Mouse (Mus musculus) forebrain, embryonic 12.5 days (tissue): ENCODE results near the gene Snap25. TPM values are rescaled to one million over a fixed set of nuclear protein-coding genes. Genes with fewer than 3 reads are reported as not detected.

ENCODE experiments used
- ATAC-seq: fragments of 200-750 bp; cut with Nextera tagmentation; 2 replicates; pipeline ENCODE4 v1.8.0; 2017; ENCODE audit warnings: moderate TSS enrichment; ENCODE audit not compliant: low FRiP score
- H3K27ac ChIP-seq: fragments of 300-500 bp; sonication (generic); 2 replicates; pipeline ENCODE4 v1.5.1; 2016; ENCODE audit warnings: mild to moderate bottlenecking
- H3K27me3 ChIP-seq: fragments of 300-500 bp; sonication (generic); 2 replicates; pipeline ENCODE4 v1.6.1; 2016; ENCODE audit warnings: mild to moderate bottlenecking
- H3K36me3 ChIP-seq: fragments of 300-500 bp; sonication (generic); replicated peaks from 2 replicates; pipeline ENCODE4 v1.6.1; 2016; ENCODE audit warnings: mild to moderate bottlenecking
- H3K4me1 ChIP-seq: fragments of 300-500 bp; sonication (generic); 2 replicates; pipeline ENCODE4 v1.6.1; 2016
- H3K4me2 ChIP-seq: fragments of 300-500 bp; sonication (generic); 2 replicates; pipeline ENCODE4 v1.6.1; 2016; ENCODE audit warnings: mild to moderate bottlenecking, moderate library complexity
- H3K4me3 ChIP-seq: fragments of 300-500 bp; sonication (generic); replicated peaks from 2 replicates; pipeline ENCODE4 v1.5.1; 2016; ENCODE audit warnings: mild to moderate bottlenecking
- H3K9ac ChIP-seq: fragments of 300-500 bp; sonication (generic); 2 replicates; pipeline ENCODE4 v1.6.1; 2016; ENCODE audit warnings: mild to moderate bottlenecking
- H3K9me3 ChIP-seq: fragments of 300-500 bp; sonication (generic); 2 replicates; pipeline ENCODE4 v1.6.1; 2016
- WGBS: fragments of 180-500 bp; shearing (Covaris S2); methylation state at CpG from one replicate; pipeline ENCODE4 v1.1.7; 2016; 5-methylcytosine and 5-hydroxymethylcytosine counted together
- polyA plus RNA-seq: library from polyadenylated mRNA; unstranded; fragments of >200 nt; fragmentation: Nextera tagmentation; extraction: Ambion mirVana; gene quantifications from 2 replicates; pipeline ENCODE4 v1.2.1, GENCODE M21; 2016

Snap25 gene
- polyA plus RNA-seq, 1 experiment from 2014 or later: 32.0 TPM

DNA sequence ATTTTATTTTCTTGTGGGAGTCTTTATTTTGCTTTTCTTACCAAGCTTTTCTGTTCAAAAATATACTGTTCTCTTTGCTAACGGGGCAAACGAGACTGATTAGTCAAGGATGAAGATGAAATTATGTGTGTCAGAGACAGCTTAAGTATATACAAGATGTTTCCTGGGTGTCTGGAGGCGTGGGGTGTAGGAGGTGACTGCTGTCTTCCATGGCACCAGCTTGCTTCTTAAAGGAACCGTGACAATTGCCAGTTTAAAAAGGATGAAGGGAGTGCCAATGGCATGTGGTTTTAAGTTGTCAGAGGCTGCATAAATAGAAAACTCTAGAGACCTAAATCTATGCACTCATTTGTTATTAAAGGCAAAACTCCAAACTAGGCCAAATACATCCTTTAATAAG lies 75.1 kb downstream of the Snap25 start:
- Histone ChIP-seq H3K27ac (no peak overlapping the region), H3K4me3 (no peak overlapping the region), H3K27me3 (no peaks in the 10 kb centered on the region), H3K4me2 (no peak overlapping the region), H3K9me3 (no peaks in the 10 kb centered on the region), H3K9ac (no peak overlapping the region), H3K4me1 (no peaks in the 10 kb centered on the region), H3K36me3 (no peaks in the 10 kb centered on the region)
- WGBS: 62% methylated on average over 4 of the region's 4 CpGs
- no peak for ATAC-seq

DNA sequence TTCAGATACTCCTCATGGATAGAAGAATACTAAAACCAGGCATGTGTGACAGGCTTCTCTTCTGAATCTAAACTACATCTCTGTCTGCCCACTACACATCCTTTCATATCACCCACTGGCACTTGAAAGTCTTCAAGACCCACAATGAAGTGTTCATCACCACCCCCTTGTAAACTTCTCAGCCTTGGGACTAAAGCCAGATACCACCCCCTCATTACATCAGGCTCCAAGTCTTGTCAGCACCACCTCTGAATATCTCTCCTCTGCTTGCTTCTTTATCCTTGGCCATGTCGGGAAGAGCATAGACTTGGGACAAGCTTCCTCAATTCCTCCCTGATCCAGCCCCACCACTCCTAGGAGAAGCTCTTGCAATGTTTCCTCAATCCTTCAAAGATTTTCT lies 83.3 kb downstream of the Snap25 start:
- H3K4me3 ChIP-seq: no peak overlapping the region
- H3K27me3 ChIP-seq: no peaks in the 10 kb centered on the region
- no peak overlapping the region for H3K4me2 ChIP-seq
- H3K36me3 ChIP-seq: no peaks in the 10 kb centered on the region
- no peak for ATAC-seq
- WGBS: 94% methylated on average over 1 of the region's 1 CpGs
- H3K27ac ChIP-seq: no peak overlapping the region
- H3K9ac ChIP-seq: no peak overlapping the region
- H3K9me3 ChIP-seq: no peaks in the 10 kb centered on the region
- no peaks in the 10 kb centered on the region for H3K4me1 ChIP-seq

DNA sequence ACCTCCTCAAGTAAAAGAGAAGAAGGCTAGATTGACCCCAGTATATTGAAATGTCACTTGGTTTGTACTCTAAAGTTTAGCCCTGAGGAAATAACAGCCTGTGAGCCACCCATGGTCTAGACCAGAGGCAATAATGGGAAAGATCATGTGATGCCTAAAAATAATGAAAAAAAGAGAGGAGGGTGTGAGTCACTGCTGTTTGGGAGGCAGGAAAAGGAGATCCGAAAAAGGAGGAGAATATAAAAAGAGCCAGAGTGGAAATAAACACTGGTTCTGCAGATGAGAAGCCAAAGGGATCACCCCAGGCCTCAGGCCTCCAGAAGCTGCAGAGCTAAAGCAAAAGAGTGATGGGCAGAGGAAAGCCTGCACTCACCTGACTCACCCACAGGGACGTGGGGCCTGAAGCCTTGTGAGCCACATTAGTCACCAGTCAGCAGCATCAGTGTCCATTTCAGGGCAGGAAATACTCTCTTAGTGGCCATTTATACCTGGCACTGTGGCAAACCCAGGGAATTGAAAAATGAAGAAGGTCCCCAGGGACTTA lies 85.7 kb downstream of the Snap25 start:
- Histone ChIP-seq H3K9me3 (no peaks in the 10 kb centered on the region), H3K9ac (no peak overlapping the region), H3K27ac (no peak overlapping the region), H3K4me2 (no peak overlapping the region), H3K36me3 (no peaks in the 10 kb centered on the region), H3K4me3 (no peak overlapping the region), H3K4me1 (no peaks in the 10 kb centered on the region), H3K27me3 (no peaks in the 10 kb centered on the region)
- no peak for ATAC-seq
- 69% methylated on average over 2 of the region's 2 CpGs for WGBS

DNA sequence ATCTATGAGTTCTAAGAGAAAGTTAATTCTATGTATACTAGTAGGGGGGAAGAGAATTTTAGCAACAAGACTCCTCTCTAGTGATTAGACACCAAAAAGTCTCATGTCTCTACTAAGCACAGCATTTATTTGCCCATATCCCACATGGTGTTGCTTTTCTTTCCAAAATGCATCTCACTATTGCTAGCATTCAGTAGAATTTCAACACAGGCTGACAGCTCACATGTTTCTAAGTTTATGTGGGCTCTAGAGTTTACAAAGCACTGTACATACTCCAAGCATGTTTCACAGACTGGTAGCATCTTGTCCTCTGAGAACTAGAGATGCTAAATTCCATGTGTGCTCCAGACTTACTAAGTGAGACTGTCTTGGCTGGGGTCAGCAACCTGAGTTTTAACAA lies 87.8 kb downstream of the Snap25 start:
- no peak overlapping the region for H3K4me2 ChIP-seq
- ATAC-seq: no peak
- no peaks in the 10 kb centered on the region for H3K4me1 ChIP-seq
- H3K36me3 ChIP-seq: no peaks in the 10 kb centered on the region
- H3K27me3 ChIP-seq: no peaks in the 10 kb centered on the region
- no peak overlapping the region for H3K27ac ChIP-seq
- no peak overlapping the region for H3K4me3 ChIP-seq
- no peak overlapping the region for H3K9ac ChIP-seq
- H3K9me3 ChIP-seq: no peaks in the 10 kb centered on the region

DNA sequence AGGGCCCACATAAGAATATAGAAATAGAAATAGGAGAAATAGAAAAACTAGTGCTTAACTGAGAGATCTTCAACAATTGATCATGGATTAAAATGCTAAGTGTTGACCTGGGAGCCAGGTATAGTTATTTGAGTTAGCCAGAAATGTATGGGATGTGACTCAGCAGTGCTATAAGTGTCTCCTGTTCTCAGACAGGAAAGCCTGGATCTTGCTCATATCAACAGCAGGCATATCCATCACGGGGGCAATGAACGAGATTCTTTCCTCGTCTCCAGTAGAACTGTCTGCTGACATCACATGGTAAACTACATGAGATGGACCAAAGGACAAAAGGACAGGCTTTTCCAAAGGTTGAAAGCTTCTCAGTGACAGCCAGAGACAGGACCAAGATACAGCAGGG lies 88.8 kb downstream of the Snap25 start:
- WGBS: 91% methylated on average over 3 of the region's 3 CpGs
- Histone ChIP-seq H3K4me3 (no peak overlapping the region), H3K27me3 (no peaks in the 10 kb centered on the region)

DNA sequence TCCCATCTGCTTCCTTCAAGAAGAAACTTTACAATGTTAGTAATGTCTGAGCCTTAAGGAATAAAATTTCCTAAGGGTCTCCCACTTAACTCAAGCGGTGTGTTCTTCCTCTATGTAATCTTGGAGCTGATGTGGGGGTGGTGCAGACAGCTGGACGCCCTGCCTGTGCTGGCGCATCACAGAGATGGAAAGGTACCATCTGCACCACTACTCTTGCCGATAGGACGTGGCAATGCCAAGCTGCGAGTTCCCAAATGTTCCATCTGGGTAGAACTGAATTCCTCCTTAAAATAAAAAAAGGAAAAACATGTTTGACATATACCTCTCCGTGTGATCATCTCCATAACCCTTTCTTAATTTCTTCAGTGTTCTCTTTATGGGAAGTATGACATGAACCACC lies 89.9 kb downstream of the Snap25 start:
- no peak for ATAC-seq
- H3K4me3 ChIP-seq: no peak overlapping the region
- 94% methylated on average over 7 of the region's 7 CpGs for WGBS
- H3K27me3 ChIP-seq: no peaks in the 10 kb centered on the region
- no peaks in the 10 kb centered on the region for H3K4me1 ChIP-seq
- H3K4me2 ChIP-seq: no peak overlapping the region
- no peak overlapping the region for H3K27ac ChIP-seq
- no peaks in the 10 kb centered on the region for H3K9me3 ChIP-seq
- no peak overlapping the region for H3K9ac ChIP-seq
- H3K36me3 ChIP-seq: no peaks in the 10 kb centered on the region

More for the DNA sequence above, 88.8 kb downstream of the Snap25 start:
- no peak for ATAC-seq
- H3K27ac ChIP-seq: no peak overlapping the region
- H3K4me2 ChIP-seq: no peak overlapping the region
- H3K9me3 ChIP-seq: no peaks in the 10 kb centered on the region
- no peaks in the 10 kb centered on the region for H3K4me1 ChIP-seq
- no peak overlapping the region for H3K9ac ChIP-seq
- H3K36me3 ChIP-seq: no peaks in the 10 kb centered on the region

DNA sequence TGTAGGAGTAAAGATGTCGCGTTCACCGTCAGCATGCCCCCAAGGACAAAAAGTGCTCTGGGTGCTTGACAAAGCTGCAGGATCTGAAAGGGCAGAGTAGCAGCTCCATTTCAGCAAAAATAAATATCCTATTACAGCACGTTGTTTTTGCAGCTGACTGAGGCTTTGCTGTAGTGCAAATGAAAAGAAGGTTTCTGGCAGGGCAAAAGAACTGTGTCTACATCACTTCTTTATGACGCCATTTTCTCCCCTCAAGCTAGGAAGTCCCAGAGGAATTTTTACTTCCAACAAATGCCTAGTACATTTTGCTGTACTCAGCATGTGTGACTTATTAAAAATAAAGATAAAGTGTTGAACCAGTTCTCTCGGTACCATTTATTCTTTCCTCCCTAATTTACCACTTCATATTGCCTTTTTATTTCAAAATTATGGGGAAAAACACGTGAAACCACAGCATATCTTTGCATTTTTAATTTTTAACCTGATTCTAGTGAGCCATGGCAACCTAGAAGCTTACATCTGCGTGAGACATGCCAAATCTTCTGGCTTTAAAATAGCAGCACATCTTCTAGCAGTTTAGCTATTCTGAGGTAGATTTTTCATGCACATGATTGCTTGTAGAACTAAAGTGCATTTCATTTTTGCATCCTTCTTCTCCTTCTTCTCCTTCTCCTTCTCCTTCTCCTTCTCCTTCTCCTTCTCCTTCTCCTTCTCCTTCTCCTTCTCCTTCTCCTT lies 94.9 kb downstream of the Snap25 start:
- no peak for ATAC-seq
- H3K36me3 ChIP-seq: no peaks in the 10 kb centered on the region
- no peaks in the 10 kb centered on the region for H3K4me1 ChIP-seq
- H3K4me3 ChIP-seq: no peak overlapping the region
- 76% methylated on average over 8 of the region's 8 CpGs for WGBS
- H3K4me2 ChIP-seq: no peak overlapping the region
- H3K9ac ChIP-seq: no peak overlapping the region
- H3K27me3 ChIP-seq: no peaks in the 10 kb centered on the region
- H3K9me3 ChIP-seq: no peaks in the 10 kb centered on the region
- no peak overlapping the region for H3K27ac ChIP-seq

DNA sequence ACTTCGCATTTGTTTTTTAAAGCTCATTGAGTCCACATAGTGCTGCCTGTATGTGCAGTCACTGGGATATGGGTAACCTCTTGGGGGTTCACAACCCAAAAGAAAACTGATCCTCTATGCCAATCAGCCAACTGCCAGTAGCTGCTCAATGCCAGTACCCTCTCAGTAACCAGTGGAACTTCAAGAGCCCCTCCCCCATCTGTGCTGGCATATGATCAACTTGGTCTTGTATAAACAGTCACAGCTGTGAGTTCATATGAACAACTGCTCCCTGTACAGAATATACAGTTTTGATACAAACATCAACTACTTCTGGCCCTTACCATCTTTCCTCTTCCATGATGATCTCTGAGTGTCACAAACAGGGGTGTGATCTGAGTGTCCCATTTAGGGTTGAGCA lies 98.1 kb downstream of the Snap25 start:
- no peak for ATAC-seq
- 91% methylated on average over 1 of the region's 1 CpGs for WGBS
- H3K27ac ChIP-seq: no peak overlapping the region
- H3K4me2 ChIP-seq: no peak overlapping the region
- no peak overlapping the region for H3K9ac ChIP-seq
- H3K36me3 ChIP-seq: no peaks in the 10 kb centered on the region
- no peaks in the 10 kb centered on the region for H3K27me3 ChIP-seq
- H3K4me1 ChIP-seq: no peaks in the 10 kb centered on the region
- no peak overlapping the region for H3K4me3 ChIP-seq
- H3K9me3 ChIP-seq: no peaks in the 10 kb centered on the region

DNA sequence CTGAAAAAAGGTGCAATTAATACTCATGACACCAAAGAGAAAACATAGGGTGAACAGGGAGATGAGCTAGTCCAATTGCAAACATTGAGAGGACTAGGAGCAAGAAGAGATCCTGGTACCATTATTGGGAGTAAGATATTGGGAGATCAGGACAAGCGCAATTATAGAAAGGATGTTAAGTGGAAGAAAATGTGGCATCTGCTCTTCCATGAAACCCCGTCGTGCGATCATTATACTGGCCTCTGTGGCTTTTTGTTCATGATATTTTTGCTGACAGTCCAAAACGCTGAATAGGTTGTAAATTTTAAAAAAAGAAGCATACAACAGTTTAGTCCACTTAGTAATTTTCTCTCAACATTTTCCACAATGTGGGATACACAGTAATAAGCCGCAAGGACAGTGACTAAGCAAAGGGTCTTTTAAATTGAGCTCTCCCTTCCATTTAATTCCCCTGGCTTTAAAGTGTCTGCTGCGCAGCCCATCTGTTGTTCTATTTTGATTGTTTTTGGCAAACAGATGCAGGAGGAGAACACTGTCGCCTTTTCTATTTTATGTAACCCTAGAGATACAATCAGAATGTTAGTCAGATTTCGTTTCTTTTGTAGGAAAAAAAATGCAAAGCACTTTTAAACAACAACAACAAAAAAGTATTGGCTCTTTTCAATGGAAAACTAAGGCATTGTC lies 103.6 kb downstream of the Snap25 start:
- H3K9ac ChIP-seq: no peak overlapping the region
- H3K4me1 ChIP-seq: no peaks in the 10 kb centered on the region
- no peaks in the 10 kb centered on the region for H3K27me3 ChIP-seq
- no peaks in the 10 kb centered on the region for H3K9me3 ChIP-seq
- H3K27ac ChIP-seq: no peak overlapping the region
- WGBS: 83% methylated on average over 9 of the region's 9 CpGs
- H3K4me2 ChIP-seq: no peak overlapping the region
- no peak for ATAC-seq
- H3K4me3 ChIP-seq: no peak overlapping the region
- H3K36me3 ChIP-seq: no peaks in the 10 kb centered on the region

DNA sequence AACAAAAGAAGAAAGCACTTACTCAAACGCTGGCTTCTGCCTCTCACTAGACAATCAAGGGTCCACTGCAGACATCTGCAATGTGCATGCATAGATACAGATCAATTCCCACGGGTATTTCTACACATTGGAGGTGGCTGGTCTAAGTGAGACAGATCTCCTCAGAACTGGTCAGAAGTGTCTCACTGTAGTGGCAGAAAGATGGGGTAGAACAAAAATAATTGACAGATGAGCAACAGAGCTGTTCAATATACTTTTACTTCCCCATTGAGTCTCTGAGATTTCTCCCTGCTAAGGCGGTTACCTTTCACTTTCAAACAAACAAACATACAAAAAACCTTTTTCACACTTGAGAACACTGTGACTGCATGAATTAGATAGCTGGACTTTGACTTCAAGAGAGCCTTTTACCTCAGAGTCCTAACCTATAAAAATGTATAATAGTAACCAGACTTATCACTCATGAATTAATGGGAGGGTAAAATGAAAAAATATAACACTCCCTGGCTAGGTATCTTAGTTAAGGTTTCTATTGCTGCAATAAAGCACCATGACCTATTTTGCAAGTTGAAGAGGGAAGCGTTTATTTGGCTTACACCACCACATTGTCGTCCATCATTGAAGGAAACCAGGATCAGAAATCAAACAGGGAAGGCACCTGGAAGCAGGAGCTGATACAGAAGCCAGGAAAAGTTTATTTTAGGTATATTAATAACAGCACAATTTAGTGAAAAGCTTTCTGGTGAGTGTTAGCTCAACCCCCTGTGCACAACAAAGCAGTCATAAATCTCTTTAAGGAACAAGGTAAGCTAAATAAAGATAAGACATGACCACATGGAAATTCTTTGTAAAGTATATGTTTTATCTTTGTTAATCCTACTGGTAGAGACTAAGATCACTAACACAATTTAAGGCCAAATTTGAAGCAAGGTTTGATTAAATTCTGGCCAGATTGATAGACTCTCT lies 110.8 kb downstream of the Snap25 start:
- Histone ChIP-seq H3K4me2 (no peak overlapping the region), H3K4me1 (peaks cover 5% of the 10 kb centered on the region; the same call in 1 of the 2 replicates), H3K4me3 (no peak overlapping the region), H3K36me3 (no peaks in the 10 kb centered on the region), H3K9ac (no peak overlapping the region), H3K27me3 (no peaks in the 10 kb centered on the region), H3K27ac (no peak overlapping the region), H3K9me3 (no peaks in the 10 kb centered on the region)
- ATAC-seq: no peak
- 57% methylated on average over 5 of the region's 5 CpGs for whole genome bisulfite sequencing

DNA sequence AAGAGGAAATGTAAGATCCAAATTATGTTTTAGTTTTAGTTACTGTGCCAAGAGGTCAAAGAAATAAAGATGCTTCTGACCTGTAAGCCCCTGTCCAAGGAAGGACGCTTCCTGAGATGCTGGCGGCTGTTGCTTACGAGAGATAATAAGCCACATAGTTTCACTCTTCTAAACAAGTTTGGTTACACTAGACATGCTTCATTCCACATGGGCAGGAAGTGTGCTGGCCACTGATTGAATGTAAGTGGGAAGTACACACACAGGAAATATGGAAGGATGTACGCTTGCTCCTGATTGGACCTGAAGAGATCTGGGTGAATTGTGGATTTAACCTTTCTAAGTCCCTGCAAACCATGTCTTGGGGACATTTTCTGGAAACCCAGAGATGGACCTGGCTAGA lies 114.4 kb downstream of the Snap25 start:
- Histone ChIP-seq H3K4me2 (no peak overlapping the region), H3K27ac (no peak overlapping the region), H3K9ac (no peak overlapping the region), H3K9me3 (no peaks in the 10 kb centered on the region), H3K36me3 (no peaks in the 10 kb centered on the region), H3K4me1 (peaks cover 5% of the 10 kb centered on the region; the same call in 1 of the 2 replicates), H3K4me3 (no peak overlapping the region), H3K27me3 (no peaks in the 10 kb centered on the region)
- no peak for ATAC-seq
- WGBS: 90% methylated on average over 4 of the region's 4 CpGs
